Mouse (Mus musculus) T-helper 2 cell (primary cell): ENCODE measurements around the gene Rps6ka3.

Experiments
- in situ Hi-C: fragments of 300-600 bp; cut with MboI, MseI; formaldehyde crosslinking; loops from one replicate; pipeline ENCODE4 v1.15.1; 2025; ENCODE audit warnings: high pct_unique_total_duplicates

Rps6ka3 gene

GRCm38 (mm10) chrX:159315293-159315692 lies 105.2 kb downstream of the Rps6ka3 start:
- in situ Hi-C loops: no loop called here

DNA sequence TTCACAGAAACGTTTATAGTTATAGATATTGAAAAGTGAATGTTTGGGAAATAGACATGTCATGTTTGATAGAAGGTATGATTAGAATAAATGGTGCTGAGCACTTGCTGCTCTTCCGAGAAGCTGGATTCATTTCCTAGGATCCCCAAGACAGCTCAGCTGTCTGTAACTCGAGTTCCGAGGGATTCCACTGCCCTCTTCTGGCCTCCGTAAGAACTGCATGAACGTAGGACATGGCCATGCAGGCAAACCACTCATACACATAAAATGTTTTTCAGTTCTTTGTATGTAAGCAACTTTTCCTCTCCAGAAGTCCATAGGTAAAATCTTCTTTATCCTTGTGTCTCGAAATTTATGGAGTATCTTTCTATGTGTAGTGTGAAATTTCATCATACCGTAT lies 111.2 kb downstream of the Rps6ka3 start:
- in situ Hi-C loops: no loop called here

DNA sequence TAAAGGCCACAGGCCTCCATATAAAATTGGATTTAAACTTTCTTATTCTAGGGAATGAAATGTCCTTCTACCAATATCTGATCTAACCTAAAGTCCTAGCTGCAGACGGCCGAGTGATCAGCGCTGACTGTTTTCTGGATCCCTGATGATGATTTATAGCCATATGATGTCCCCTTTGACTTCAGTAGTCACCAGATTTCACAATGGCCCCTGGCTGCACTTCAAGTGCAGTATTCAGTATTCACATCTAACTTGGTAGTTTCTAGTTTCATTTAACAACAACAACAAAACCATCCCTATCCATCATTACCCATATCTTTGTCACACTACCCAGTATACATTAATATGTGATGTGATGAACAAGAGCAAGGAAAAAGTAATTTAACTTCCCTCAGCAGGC lies 154.4 kb downstream of the Rps6ka3 start:
- in situ Hi-C loops: no loop called here

DNA sequence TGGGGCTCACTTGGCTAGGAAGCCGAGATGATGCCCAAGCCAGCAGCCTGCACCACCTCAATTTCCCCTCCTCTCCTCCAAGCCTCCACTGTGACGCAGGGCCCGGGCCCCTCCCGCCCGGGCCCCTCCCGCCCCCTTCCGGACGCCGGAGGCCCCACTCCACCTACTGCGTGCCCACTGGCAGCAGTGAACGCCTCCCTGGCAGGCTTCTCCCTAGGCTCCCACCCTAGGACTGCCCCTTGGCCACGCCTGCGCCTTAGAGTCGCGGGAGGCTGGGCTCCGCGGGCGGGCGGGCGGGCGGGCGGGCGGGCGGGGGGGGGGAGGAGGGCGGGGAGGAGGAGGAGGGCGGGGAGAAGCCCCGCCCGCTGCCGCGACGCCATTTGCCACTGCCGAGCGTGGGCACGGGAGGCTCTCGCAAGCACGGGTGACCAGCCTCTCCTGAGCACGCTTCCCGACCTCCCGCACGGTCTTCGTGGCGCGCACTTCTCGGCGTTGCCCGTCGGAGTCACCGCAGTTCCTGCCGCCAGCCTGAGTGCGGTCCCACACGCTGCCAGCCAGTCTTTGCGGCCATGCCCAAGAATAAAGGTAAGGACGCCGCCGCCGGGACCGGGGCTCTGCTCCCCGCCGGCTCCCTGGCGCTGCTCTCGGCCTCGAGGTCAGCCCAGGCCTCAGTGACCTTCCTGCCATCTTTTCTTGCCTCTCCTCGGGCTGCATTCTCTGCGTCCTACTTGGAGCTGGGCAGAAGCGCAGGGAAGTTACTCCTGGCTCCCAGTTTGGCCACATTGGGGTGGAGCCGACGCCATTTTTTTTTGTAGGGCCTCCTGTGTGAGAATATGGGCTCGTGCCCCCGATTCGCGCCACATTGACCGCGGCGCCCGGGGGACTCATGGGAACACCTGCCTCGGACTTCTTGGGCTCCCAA lies 162.0 kb downstream of the Rps6ka3 start, which contains the start of gene Eif1ax:
Gene Eif1ax (plus strand): TSS at position 348 of the 922 bp plus-strand sequence.
- in situ Hi-C loops: no loop called here

DNA sequence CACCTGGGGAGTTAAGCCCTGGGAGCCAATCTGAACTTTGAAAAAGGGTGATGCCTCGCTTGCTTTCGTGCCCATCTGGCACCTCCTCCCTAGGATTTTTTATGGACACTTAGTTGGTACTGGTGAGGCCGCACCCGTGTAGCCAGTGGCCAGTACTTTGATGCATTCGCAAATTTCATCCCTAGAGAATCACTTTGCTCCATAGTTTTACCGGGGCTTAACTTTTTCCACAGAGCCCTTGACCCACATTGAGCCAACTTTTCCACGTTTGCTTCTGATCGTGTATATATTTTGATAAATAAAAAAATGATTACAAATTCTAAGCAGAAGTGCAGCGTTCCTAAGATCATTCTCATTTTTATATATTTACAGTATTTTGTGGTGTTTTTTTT lies 162.6 kb downstream of the Rps6ka3 start:
- in situ Hi-C loops: no loop called here

- in situ Hi-C loops: no loop called here
Measured at GRCm38 (mm10) chrX:159387105-159387504, 177.0 kb downstream of the Rps6ka3 start.

DNA sequence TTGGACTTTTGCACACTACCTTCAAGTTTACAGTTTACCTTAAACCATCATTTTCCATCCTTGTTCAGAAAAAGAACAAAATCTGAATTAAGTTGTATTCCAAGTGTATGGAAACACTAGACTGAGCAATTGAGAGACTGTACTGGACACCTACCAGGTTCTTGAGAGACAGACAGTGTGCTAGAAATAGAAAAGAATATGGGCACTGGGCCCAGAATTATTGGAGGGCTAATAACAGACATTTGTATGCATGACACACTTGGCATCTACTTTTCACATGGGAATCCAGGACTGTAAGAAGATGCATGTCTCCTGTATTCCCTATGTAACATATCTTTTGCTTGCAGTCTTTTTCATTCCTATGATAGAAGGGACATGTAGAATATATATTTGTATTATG lies 178.8 kb downstream of the Rps6ka3 start:
- in situ Hi-C loops: no loop called here

- in situ Hi-C loops: no loop called here
Measured at GRCm38 (mm10) chrX:159390347-159390962, 180.3 kb downstream of the Rps6ka3 start.

DNA sequence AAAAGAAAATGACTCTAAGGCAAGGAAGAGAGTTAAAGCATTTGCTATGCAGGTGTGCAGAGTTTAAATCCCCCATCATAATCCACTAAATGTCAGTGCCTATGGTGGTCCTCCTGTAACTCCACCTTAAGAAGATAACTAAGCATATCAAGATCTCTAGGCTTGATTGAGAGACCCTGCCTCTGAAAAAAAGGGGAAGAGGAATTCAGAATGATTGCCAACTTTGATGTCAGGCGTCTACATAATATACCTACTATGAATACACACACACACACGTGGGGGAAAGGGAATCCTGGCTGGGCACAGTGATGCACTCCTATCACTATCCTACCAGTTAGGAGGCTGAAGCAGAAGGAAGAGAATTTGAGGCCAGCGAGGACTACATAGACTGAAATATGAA lies 181.1 kb downstream of the Rps6ka3 start:
- in situ Hi-C loops: no loop called here

- in situ Hi-C loops: no loop called here
Measured at GRCm38 (mm10) chrX:159409253-159409652, 199.1 kb downstream of the Rps6ka3 start.

DNA sequence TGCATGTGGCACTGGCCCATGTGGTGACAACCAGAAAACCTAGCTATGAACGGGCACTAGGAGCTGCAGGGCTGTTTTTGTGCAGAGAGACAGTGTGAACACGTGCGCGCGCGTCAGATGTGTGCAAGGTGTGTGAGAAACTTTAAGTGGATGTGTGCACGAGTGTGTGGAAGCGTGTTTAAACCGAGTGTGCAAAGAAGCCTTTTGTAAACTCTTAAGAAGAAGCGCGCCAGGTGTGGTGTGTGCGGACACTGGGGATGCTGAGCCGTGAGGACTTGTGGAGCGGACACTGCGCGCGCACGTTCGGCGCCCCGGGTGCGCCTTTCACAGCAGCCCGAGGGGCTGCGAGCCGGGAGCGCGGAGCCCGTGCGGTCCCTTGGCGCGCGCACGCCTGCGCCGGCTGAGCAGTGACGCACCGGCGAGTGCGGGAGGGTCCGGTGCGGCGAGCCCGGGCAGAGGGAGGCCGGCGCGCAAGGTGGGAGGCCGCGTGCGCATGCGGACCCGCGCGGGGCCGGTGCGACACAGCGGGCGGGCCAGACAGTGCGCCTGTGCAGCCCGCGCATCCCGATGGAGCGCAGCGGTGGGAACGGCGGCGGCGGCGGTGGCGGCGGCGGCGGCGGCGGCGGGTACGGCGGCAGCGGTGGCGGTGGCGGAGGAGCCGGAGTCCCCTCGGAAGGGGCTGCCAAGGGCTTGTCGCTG lies 204.2 kb downstream of the Rps6ka3 start, which contains the start of gene Map7d2:
Gene Map7d2 (plus strand): TSS at position 443 of the 699 bp plus-strand sequence.
- in situ Hi-C loops: no loop called here

DNA sequence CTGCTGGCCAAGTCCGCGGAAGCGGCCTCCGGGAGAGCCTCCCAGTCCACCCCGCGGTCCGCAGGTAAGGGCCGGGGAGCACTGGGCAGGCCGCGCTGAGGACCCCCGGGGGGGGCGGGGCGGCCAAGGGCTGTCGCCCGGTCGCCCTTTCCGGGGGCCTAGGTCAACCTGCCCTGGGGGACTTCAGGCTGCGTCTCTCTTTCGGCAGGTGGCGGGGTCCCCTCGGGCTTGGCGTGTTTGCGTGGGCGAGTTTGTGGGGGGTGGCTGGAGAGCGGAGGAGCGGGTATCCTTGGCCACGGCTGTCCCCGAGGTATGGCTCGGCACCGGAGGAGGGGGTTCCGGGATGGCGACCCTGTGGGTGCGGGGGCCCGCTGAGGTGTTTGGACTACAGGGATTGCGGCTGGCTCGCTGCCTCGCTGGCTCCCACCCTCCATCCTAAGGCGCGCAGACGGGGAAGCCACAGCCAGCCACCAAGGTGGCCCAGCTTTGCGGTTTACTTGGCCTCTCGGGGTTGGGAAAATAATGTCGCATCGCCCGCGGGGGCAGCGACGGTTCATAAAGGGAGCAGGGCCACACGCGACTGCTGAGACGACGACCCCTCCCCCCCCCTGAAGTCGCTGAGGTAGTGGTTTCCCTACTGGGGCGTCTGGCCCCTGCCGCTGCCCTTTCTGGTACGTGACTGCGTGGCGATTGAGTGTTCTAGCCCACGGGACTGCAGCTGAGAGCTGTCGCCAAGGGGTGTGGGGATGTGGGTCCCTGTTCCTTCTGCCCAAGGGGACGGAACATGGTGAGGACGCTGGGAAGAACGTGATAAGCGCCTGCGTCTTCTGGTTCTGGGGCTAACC lies 204.9 kb downstream of the Rps6ka3 start:
- in situ Hi-C loops: no loop called here
